Mouse (Mus musculus) lung, postnatal 0 days (tissue): ENCODE data around the gene D030056L22Rik. TPM values are rescaled to one million over a fixed set of nuclear protein-coding genes. Genes with fewer than 3 reads are reported as not detected.

Experiments used
- ATAC-seq: fragments of 200-750 bp; cut with Nextera tagmentation; 2 replicates; pipeline ENCODE4 v1.8.0; 2017; ENCODE audit warnings: moderate library complexity
- DNase-seq: peaks from one replicate; pipeline ENCODE4 v3.0.0-alpha.2; 2016; ENCODE audit warnings: low spot score
- H3K27ac ChIP-seq: fragments of 300-500 bp; sonication (generic); 2 replicates; pipeline ENCODE4 v1.5.1; 2014; ENCODE audit warnings: antibody characterized with exemption, mild to moderate bottlenecking, low read length, mixed read lengths
- H3K27me3 ChIP-seq: fragments of 300-500 bp; sonication (generic); replicated peaks from 2 replicates; pipeline ENCODE4 v1.6.1; 2014; ENCODE audit warnings: low read length, mixed read lengths; ENCODE audit not compliant: insufficient read depth
- H3K36me3 ChIP-seq: fragments of 300-500 bp; sonication (generic); 2 replicates; pipeline ENCODE4 v1.6.1; 2014; ENCODE audit warnings: low read length, mixed read lengths; ENCODE audit not compliant: insufficient read depth
- H3K4me1 ChIP-seq: fragments of 300-500 bp; sonication (generic); 2 replicates; pipeline ENCODE4 v1.6.1; 2014; ENCODE audit warnings: antibody characterized with exemption, low read depth, low read length, mixed read lengths; ENCODE audit not compliant: insufficient read depth
- H3K4me2 ChIP-seq: fragments of 300-500 bp; sonication (generic); replicated peaks from 2 replicates; pipeline ENCODE4 v1.6.1; 2014; ENCODE audit warnings: low read depth, mild to moderate bottlenecking, low read length, moderate library complexity, mixed read lengths
- H3K4me3 ChIP-seq: fragments of 300-500 bp; sonication (generic); 2 replicates; pipeline ENCODE4 v1.5.1; 2014; ENCODE audit warnings: low read depth, low read length
- H3K9ac ChIP-seq: fragments of 300-500 bp; sonication (generic); replicated peaks from 2 replicates; pipeline ENCODE4 v1.6.1; 2014; ENCODE audit warnings: low read depth, mild to moderate bottlenecking
- H3K9me3 ChIP-seq: fragments of 300-500 bp; sonication (generic); 2 replicates; pipeline ENCODE4 v1.6.1; 2016; ENCODE audit warnings: low read length, mixed read lengths
- CTCF ChIP-seq: IDR thresholded peaks from 2 replicates; pipeline ENCODE4 v1.5.1; 2016; ENCODE audit warnings: antibody characterized with exemption, mild to moderate bottlenecking
- EP300 ChIP-seq: IDR thresholded peaks from 2 replicates; pipeline ENCODE4 v1.6.1; 2016; ENCODE audit warnings: antibody characterized with exemption, mild to moderate bottlenecking, control low read depth
- WGBS: fragments of 180-500 bp; shearing (Covaris S2); extraction: QIAGEN DNeasy Blood & Tissue Kit; methylation state at CpG from one replicate; pipeline ENCODE4 v1.1.7; 2014; 5-methylcytosine and 5-hydroxymethylcytosine counted together
- polyA plus RNA-seq: library from polyadenylated mRNA; unstranded; fragments of >200 nt; fragmentation: Nextera tagmentation; extraction: Ambion mirVana; gene quantifications from 2 replicates; pipeline ENCODE4 v1.2.1, GENCODE M21; 2015

D030056L22Rik gene
- polyA plus RNA-seq, 1 experiment from 2014 or later = 18.5 TPM

- no peak overlapping the region for H3K4me2 ChIP-seq
Observed at GRCm38 (mm10) chr19:18743946-18744345, 31.0 kb downstream of the D030056L22Rik start.

GRCm38 (mm10) chr19:18746576-18747340 lies 33.8 kb downstream of the D030056L22Rik start:
- H3K27ac ChIP-seq = no peak overlapping the region
- 83% methylated on average over 5 of the region's 5 CpGs for WGBS

More at GRCm38 (mm10) chr19:18743946-18744345, 31.0 kb downstream of the D030056L22Rik start:
- 45% methylated on average over 5 of the region's 5 CpGs for WGBS
- Histone ChIP-seq H3K4me3 (no peak overlapping the region), H3K27ac (no peak overlapping the region), H3K27me3 (no peaks in the 10 kb centered on the region), H3K4me1 (no peaks in the 10 kb centered on the region), H3K9me3 (no peaks in the 10 kb centered on the region), H3K36me3 (no peaks in the 10 kb centered on the region), H3K9ac (no peak overlapping the region)
- DNase-seq (peak; percentile 45), ATAC-seq (peak; percentile 55)
- TF ChIP-seq EP300 (no peak), CTCF (no peak)

GRCm38 (mm10) chr19:18747379-18747778 lies 34.4 kb downstream of the D030056L22Rik start:
- no peak for DNase-seq
- H3K4me1 ChIP-seq = no peaks in the 10 kb centered on the region
- no peaks in the 10 kb centered on the region for H3K27me3 ChIP-seq
- no peaks in the 10 kb centered on the region for H3K36me3 ChIP-seq
- TF ChIP-seq CTCF (no peak), EP300 (no peak)
- no peaks in the 10 kb centered on the region for H3K9me3 ChIP-seq
- 83% methylated on average over 4 of the region's 4 CpGs for WGBS
- H3K4me3 ChIP-seq = no peak overlapping the region
- ATAC-seq = no peak
- no peak overlapping the region for H3K9ac ChIP-seq
- H3K27ac ChIP-seq = no peak overlapping the region
- no peak overlapping the region for H3K4me2 ChIP-seq

More at GRCm38 (mm10) chr19:18746576-18747340, 33.8 kb downstream of the D030056L22Rik start:
- Histone ChIP-seq H3K27me3 (no peaks in the 10 kb centered on the region), H3K4me3 (no peak overlapping the region), H3K9me3 (no peaks in the 10 kb centered on the region), H3K4me1 (no peaks in the 10 kb centered on the region), H3K36me3 (no peaks in the 10 kb centered on the region), H3K4me2 (no peak overlapping the region), H3K9ac (no peak overlapping the region)
- no peak for ATAC-seq
- TF ChIP-seq EP300 (no peak), CTCF (no peak)
- DNase-seq = no peak

- Histone ChIP-seq H3K4me1 (no peaks in the 10 kb centered on the region), H3K4me3 (peak within 1 kb of the TSS; percentile 44), H3K9me3 (no peaks in the 10 kb centered on the region), H3K9ac (peak within 1 kb of the TSS; percentile 4), H3K36me3 (no peaks in the 10 kb centered on the region), H3K4me2 (peak within 1 kb of the TSS; percentile 72), H3K27me3 (no peaks in the 10 kb centered on the region), H3K27ac (peak within 1 kb of the TSS; percentile 73)
- 4% methylated on average over 41 of the region's 41 CpGs for WGBS
- ATAC-seq (peak; percentile 87), DNase-seq (peak; percentile 57)
- TF ChIP-seq CTCF (no peak), EP300 (no peak)
Observed at GRCm38 (mm10) chr19:18749598-18750339, 36.8 kb downstream of the D030056L22Rik start, which contains the start of gene Trpm6. TSS of gene Trpm6 (plus strand) at chr19:18749983.

- H3K27ac ChIP-seq = 0 out of 2 replicates have a peak overlapping the region, but pooled peaks have one; percentile 34
- H3K27me3 ChIP-seq = no peaks in the 10 kb centered on the region
- no peak overlapping the region for H3K9ac ChIP-seq
- ATAC-seq (peak; percentile 57), DNase-seq (peak; percentile 65)
- H3K4me2 ChIP-seq = no peak overlapping the region
- TF ChIP-seq EP300 (peak; percentile 66), CTCF (no peak)
- no peaks in the 10 kb centered on the region for H3K9me3 ChIP-seq
- no peak overlapping the region for H3K4me3 ChIP-seq
- no peaks in the 10 kb centered on the region for H3K36me3 ChIP-seq
- no peaks in the 10 kb centered on the region for H3K4me1 ChIP-seq
Observed at GRCm38 (mm10) chr19:18757191-18757590, 44.2 kb downstream of the D030056L22Rik start.

- Histone ChIP-seq H3K36me3 (no peaks in the 10 kb centered on the region), H3K4me3 (no peak overlapping the region), H3K27me3 (no peaks in the 10 kb centered on the region), H3K9ac (no peak overlapping the region), H3K4me2 (no peak overlapping the region), H3K9me3 (no peaks in the 10 kb centered on the region), H3K4me1 (no peaks in the 10 kb centered on the region), H3K27ac (peak overlapping the region; percentile 34; the same call in 1 of the 2 replicates)
- WGBS = 31% methylated on average over 4 of the region's 4 CpGs
- no peak for ATAC-seq
- no peak for DNase-seq
- TF ChIP-seq CTCF (no peak), EP300 (no peak)
Observed at GRCm38 (mm10) chr19:18757706-18758105, 44.7 kb downstream of the D030056L22Rik start.
